Mouse (Mus musculus): ENCODE results near the gene Rbm6. TPM values are rescaled to one million over a fixed set of nuclear protein-coding genes. Genes with fewer than 3 reads are reported as not detected.

Rbm6 gene
- 115 and 140 TPM in 2 replicates for polyA plus RNA-seq (2015; fragmentation: Nextera tagmentation; extraction: Ambion mirVana)

DNA sequence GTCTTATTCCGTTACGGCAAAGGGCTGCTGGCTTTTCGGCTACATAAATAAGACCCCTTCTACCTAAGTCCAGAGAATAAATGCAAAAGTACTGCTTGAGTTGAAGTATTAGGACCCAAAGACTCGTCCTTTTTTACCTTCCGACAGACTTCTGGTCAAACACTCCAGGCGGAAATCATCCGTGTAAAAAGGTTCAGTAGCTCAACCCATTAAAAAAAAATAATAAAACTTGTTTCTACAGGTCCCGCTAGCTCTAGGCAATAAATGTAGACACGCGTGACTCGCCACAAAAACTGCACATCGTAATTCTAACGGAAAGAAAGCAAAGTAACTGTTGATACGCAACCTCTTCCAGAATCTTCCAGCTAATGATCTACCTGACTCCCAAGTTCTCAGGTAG lies at the start of gene Rbm6:
Gene Rbm6 (minus strand): TSS at position 101 of the 400 bp plus-strand sequence.
- Histone ChIP-seq H3K9me3 (ENCODE audit: control insufficient read depth, low read length) (no peaks in the 10 kb centered on the region), H3K36me3 (ENCODE audit: control insufficient read depth, insufficient read depth) (no peaks in the 10 kb centered on the region), H3K27ac (ENCODE audit: low read length) (peak within 1 kb of the TSS; percentile 94), H3K27me3 (replicated peaks; ENCODE audit: control insufficient read depth, insufficient read depth, low read length) (no peaks in the 10 kb centered on the region), H3K4me1 (replicated peaks; ENCODE audit: control insufficient read depth, insufficient read depth, low read length) (peaks cover 16% of the 10 kb centered on the region), H3K4me2 (ENCODE audit: low read length) (peak within 1 kb of the TSS; percentile 79), H3K4me3 (replicated peaks; ENCODE audit: low read length) (peak within 1 kb of the TSS; percentile 92), H3K9ac (replicated peaks; ENCODE audit: low read depth, low read length) (peak within 1 kb of the TSS; percentile 98)
- no peak for ATAC-seq
- 11% methylated on average over 14 of the region's 14 CpGs for WGBS

DNA sequence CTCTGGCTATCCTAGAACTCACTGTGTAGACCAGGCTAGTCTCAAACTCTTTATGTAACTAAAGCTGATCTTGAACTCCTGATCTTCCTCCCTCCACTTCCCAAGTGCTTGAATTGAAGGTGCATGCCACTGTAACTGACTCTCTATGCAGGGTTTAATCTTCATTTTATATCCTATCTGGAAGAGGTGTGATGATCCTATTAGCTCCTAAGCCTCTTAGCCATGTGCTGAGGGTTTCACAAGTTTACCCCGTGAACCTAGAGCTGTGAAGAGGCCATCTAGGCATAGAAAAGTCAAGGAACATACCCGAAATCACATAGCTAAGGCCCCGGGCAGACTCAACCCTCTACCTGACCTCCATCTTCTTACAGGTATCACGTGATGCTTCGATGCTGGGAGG lies 46.4 kb upstream of the Rbm6 start:
- whole genome bisulfite sequencing: 85% methylated on average over 5 of the region's 5 CpGs

DNA sequence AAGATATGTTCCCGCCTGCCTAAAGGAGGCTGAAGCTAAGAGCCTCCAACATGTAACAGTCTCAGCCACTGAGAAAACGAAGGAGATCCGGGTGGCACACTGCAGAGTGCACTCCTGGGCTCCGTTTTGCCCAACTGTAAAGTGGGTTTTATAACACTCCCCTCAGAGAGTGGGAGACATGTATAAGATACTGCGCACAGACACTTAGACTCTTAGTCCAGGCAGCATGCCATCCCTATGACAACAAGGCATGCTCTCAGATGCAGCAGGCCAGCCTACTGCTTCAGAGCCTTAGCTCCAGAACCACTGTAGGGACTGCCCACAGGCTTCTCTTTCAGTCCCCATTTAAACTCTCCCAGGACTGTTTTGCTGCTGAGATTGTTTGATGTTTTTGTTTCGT lies 45.8 kb upstream of the Rbm6 start:
- Histone ChIP-seq H3K36me3 (ENCODE audit: control insufficient read depth, insufficient read depth) (no peaks in the 10 kb centered on the region), H3K27me3 (replicated peaks; ENCODE audit: control insufficient read depth, insufficient read depth, low read length) (no peaks in the 10 kb centered on the region), H3K4me2 (ENCODE audit: low read length) (no peak overlapping the region), H3K27ac (ENCODE audit: low read length) (no peak overlapping the region), H3K9me3 (ENCODE audit: control insufficient read depth, low read length) (no peaks in the 10 kb centered on the region), H3K4me3 (replicated peaks; ENCODE audit: low read length) (no peak overlapping the region), H3K4me1 (replicated peaks; ENCODE audit: control insufficient read depth, insufficient read depth, low read length) (peaks cover 5% of the 10 kb centered on the region; the same call in 1 of the 2 replicates), H3K9ac (replicated peaks; ENCODE audit: low read depth, low read length) (no peak overlapping the region)
- ATAC-seq: no peak
- WGBS: 84% methylated on average over 6 of the region's 6 CpGs

More for the DNA sequence above, 46.4 kb upstream of the Rbm6 start:
- Histone ChIP-seq H3K36me3 (ENCODE audit: control insufficient read depth, insufficient read depth) (no peaks in the 10 kb centered on the region), H3K4me2 (ENCODE audit: low read length) (no peak overlapping the region), H3K27me3 (replicated peaks; ENCODE audit: control insufficient read depth, insufficient read depth, low read length) (no peaks in the 10 kb centered on the region), H3K9me3 (ENCODE audit: control insufficient read depth, low read length) (no peaks in the 10 kb centered on the region), H3K4me1 (replicated peaks; ENCODE audit: control insufficient read depth, insufficient read depth, low read length) (peaks cover 7% of the 10 kb centered on the region; the same call in 1 of the 2 replicates), H3K27ac (ENCODE audit: low read length) (no peak overlapping the region), H3K4me3 (replicated peaks; ENCODE audit: low read length) (no peak overlapping the region), H3K9ac (replicated peaks; ENCODE audit: low read depth, low read length) (no peak overlapping the region)
- ATAC-seq: no peak

DNA sequence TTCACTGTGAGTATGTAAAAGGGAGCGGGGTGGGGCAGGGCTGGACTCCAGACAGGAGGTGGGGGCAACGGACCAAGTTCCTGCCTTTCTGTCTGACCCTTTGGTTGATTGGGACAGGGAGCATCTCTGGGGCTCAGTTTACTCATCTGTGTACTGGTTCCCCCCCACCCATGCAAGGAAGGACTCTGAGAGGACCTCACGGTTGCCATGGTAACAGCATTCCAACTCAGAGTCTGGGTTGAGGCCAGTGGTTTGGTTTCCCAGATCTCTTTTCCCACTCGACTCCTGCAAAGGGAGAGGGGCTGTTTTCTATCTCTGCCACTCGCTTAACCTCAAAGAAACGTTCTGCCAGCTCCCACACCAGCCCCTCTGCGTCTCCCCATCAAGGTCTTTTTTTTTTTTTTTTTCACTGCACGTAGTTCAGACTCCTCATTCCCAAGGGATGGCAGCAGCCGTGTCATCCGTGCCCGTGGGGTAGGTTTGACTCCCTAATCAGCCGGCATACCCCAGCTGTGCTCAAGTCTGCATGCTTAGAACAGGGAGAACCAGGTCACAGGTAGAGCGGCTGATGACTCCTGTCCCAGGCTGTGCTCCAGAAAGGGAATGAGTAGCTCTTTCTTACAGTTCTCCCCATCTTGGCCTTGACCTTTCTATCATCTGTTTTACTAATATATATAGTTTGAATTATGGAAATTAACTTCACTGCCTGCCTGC lies 45.0 kb upstream of the Rbm6 start:
- Histone ChIP-seq H3K27ac (ENCODE audit: low read length) (no peak overlapping the region; the same call in 1 of the 2 replicates), H3K4me1 (replicated peaks; ENCODE audit: control insufficient read depth, insufficient read depth, low read length) (peaks cover 5% of the 10 kb centered on the region; the same call in 1 of the 2 replicates), H3K9ac (replicated peaks; ENCODE audit: low read depth, low read length) (no peak overlapping the region), H3K9me3 (ENCODE audit: control insufficient read depth, low read length) (no peaks in the 10 kb centered on the region), H3K4me3 (replicated peaks; ENCODE audit: low read length) (no peak overlapping the region), H3K27me3 (replicated peaks; ENCODE audit: control insufficient read depth, insufficient read depth, low read length) (no peaks in the 10 kb centered on the region), H3K4me2 (ENCODE audit: low read length) (no peak overlapping the region), H3K36me3 (ENCODE audit: control insufficient read depth, insufficient read depth) (no peaks in the 10 kb centered on the region)
- 35% methylated on average over 13 of the region's 13 CpGs for WGBS
- no peak for ATAC-seq

DNA sequence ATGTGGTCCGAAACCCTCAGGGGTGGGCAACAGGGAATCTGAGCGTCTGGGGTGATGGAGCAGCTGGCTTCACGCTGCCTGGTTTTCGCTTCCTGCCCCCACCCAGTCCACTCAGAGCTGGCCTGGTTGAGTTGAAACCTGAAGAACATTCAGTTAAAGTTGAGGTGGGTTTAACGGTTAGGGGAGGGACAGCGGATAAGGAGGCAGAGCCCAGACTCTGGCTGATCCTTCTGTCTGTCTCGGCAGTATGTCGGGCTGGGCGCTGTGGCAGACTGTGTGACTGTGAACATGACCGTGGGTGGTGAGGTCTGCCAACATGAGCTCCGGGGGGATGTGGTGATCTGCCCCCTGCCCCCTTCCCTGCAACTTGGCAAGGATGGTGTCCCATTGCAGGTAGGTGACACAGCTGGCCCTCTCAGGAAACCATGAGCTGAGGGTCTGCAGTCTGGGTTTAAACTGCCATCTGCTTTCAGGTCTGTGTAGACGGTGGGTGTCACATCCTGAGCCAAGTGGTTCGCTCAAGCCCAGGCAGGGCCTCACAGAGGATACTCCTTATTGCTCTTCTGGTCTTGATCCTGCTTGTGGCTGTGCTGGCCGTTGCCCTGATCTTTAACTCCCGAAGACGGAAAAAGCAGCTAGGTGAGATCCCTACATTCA lies 41.9 kb upstream of the Rbm6 start:
- no peaks in the 10 kb centered on the region for H3K9me3 ChIP-seq (ENCODE audit: control insufficient read depth, low read length)
- ATAC-seq: no peak
- H3K27me3 ChIP-seq (replicated peaks; ENCODE audit: control insufficient read depth, insufficient read depth, low read length): no peaks in the 10 kb centered on the region
- H3K27ac ChIP-seq (ENCODE audit: low read length): no peak overlapping the region
- no peak overlapping the region for H3K4me3 ChIP-seq (replicated peaks; ENCODE audit: low read length)
- peaks cover 5% of the 10 kb centered on the region; the same call in 1 of the 2 replicates for H3K4me1 ChIP-seq (replicated peaks; ENCODE audit: control insufficient read depth, insufficient read depth, low read length)
- 89% methylated on average over 16 of the region's 16 CpGs for WGBS
- no peak overlapping the region for H3K9ac ChIP-seq (replicated peaks; ENCODE audit: low read depth, low read length)
- H3K4me2 ChIP-seq (ENCODE audit: low read length): no peak overlapping the region
- H3K36me3 ChIP-seq (ENCODE audit: control insufficient read depth, insufficient read depth): no peaks in the 10 kb centered on the region

DNA sequence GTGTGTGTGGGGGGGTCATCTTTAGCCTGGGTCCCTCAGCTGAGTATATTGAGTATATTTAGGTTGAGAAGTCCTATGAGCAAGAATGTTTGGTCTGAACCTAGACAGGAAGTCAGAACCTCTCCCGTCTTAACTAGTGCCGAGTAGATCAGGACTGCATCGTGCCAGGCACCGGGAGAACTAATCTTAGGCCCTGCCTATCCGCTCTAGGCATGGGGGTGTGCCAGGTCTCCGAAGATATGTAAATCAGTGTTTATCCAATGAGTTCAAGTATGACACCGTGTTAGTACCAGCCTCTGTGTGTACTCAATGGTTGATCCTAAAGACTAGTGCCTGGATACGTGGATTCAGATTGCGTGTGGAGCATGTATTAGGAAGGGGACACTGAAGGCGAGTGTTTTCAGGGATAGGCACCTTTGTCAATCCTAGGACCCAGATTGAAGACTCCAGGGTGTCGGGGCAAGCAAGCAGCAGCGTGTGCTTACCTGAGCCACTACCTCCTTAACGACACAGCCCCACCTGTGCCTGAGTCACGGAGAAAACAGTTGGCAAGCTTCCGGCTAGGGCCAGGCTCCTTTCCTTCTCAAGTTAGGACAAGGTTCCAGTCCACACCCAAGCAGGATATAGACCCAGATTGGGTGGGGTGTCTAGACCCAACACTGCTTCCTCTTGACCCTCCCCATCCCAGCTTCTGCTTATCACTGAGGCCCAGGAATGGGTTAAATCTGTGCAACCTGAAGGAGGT lies 37.2 kb upstream of the Rbm6 start:
- Histone ChIP-seq H3K27ac (ENCODE audit: low read length) (no peak overlapping the region), H3K9ac (replicated peaks; ENCODE audit: low read depth, low read length) (no peak overlapping the region), H3K4me2 (ENCODE audit: low read length) (no peak overlapping the region), H3K27me3 (replicated peaks; ENCODE audit: control insufficient read depth, insufficient read depth, low read length) (0 out of 2 replicates have a peak, but pooled peaks cover 2% of the 10 kb centered on the region), H3K4me1 (replicated peaks; ENCODE audit: control insufficient read depth, insufficient read depth, low read length) (peaks cover 11% of the 10 kb centered on the region), H3K36me3 (ENCODE audit: control insufficient read depth, insufficient read depth) (no peaks in the 10 kb centered on the region), H3K9me3 (ENCODE audit: control insufficient read depth, low read length) (no peaks in the 10 kb centered on the region), H3K4me3 (replicated peaks; ENCODE audit: low read length) (no peak overlapping the region)
- ATAC-seq: no peak
- WGBS: 91% methylated on average over 15 of the region's 15 CpGs

DNA sequence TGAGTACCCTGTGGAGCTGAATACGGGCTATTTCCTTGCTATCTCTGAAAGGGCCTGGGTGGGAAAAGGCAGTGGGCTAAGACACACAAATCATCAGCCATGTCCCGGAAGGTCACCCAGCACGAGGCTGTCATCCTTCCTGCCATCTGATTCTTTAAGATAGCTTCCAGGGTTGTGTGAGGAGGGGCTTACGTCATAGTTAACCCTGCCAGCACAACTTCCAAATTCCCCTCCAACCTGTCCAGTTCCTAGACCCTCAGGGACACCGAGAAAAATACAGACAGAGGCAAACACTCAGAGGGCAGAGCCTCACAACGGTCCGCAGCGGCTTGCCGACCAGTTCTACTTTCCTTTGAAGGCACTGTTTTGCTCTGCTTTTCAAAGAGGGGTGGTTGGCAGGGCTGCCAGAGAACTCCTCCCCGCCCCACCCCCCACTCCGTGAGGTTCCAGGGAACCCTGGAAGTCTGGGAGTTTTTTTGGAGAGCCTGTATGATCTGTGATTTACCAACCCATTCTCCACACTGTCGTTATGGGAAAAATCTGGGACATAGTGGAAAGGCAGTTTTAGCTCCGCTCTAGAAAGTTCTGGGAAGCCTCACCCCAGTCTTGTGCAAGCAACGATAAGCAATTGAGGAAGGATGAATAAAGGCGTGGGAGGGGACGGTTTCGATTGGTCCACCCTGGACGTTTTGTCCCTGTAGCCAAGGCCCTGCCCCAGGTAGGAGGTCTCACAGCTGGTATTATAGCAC lies 35.5 kb upstream of the Rbm6 start:
- no peak overlapping the region for H3K9ac ChIP-seq (replicated peaks; ENCODE audit: low read depth, low read length)
- WGBS: 24% methylated on average over 18 of the region's 18 CpGs

DNA sequence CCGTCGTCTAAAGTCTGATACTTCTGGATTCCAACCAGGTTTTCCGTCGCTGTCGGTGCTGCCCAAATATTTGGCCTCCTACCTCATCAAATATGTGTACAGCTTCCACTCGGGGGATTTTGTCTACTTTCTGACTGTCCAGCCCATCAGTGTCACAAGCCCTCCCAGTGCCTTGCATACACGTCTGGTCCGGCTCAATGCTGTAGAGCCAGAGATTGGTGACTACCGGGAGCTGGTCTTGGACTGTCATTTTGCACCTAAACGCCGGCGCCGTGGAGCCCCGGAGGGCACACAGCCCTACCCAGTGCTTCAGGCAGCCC lies 34.7 kb upstream of the Rbm6 start:
- Histone ChIP-seq H3K9ac (replicated peaks; ENCODE audit: low read depth, low read length) (no peak overlapping the region), H3K36me3 (ENCODE audit: control insufficient read depth, insufficient read depth) (peaks cover under 1% of the 10 kb centered on the region; the same call in 1 of the 2 replicates), H3K4me2 (ENCODE audit: low read length) (no peak overlapping the region), H3K4me3 (replicated peaks; ENCODE audit: low read length) (no peak overlapping the region), H3K27ac (ENCODE audit: low read length) (no peak overlapping the region), H3K4me1 (replicated peaks; ENCODE audit: control insufficient read depth, insufficient read depth, low read length) (peaks cover 13% of the 10 kb centered on the region), H3K9me3 (ENCODE audit: control insufficient read depth, low read length) (no peaks in the 10 kb centered on the region), H3K27me3 (replicated peaks; ENCODE audit: control insufficient read depth, insufficient read depth, low read length) (0 out of 2 replicates have a peak, but pooled peaks cover 2% of the 10 kb centered on the region)
- 83% methylated on average over 14 of the region's 14 CpGs for WGBS
- no peak for ATAC-seq

More for the DNA sequence above, 35.5 kb upstream of the Rbm6 start:
- no peak for ATAC-seq
- Histone ChIP-seq H3K36me3 (ENCODE audit: control insufficient read depth, insufficient read depth) (no peaks in the 10 kb centered on the region), H3K4me3 (replicated peaks; ENCODE audit: low read length) (no peak overlapping the region), H3K9me3 (ENCODE audit: control insufficient read depth, low read length) (no peaks in the 10 kb centered on the region), H3K27ac (ENCODE audit: low read length) (no peak overlapping the region), H3K4me2 (ENCODE audit: low read length) (no peak overlapping the region), H3K4me1 (replicated peaks; ENCODE audit: control insufficient read depth, insufficient read depth, low read length) (peaks cover 13% of the 10 kb centered on the region), H3K27me3 (replicated peaks; ENCODE audit: control insufficient read depth, insufficient read depth, low read length) (0 out of 2 replicates have a peak, but pooled peaks cover 2% of the 10 kb centered on the region)
